Mouse (Mus musculus): Measurements from ENCODE around the gene Rassf7. TPM values are rescaled to one million over a fixed set of nuclear protein-coding genes. Genes with fewer than 3 reads are reported as not detected.

Rassf7 gene
- total and polyA plus RNA-seq, 3 experiments, result 4.9 to 51.8 (median 16.8) TPM

DNA sequence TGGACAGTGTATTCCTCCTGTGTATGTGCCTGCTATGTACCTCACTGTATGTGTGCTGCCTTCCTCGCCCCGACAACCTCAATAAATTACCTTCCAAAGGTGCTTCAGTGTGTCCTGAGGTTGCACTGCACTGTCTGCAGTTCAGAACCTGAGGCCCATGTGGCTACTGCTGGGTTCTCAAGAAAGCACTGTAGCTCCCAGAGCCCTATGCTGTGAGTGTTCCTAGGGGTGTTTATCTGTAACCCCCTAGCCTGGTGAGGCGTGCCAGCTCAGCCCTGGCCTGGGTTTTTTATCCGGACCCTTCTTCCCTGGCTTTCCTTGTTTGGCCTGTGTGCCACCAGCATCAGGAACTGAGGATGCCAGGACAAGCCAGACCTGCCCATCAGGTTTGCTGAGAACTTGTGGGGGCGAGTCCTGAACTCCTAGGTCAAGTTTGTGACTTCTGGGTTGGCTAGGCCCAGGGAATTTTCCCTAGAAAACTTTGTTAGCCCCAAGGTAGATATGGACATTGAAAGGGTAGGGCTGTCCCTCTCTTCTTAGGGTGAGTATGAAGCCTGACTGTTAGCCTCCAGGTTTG is 3.0 kb downstream of the Rassf7 start:
- TF ChIP-seq CTCF (IDR thresholded peaks at IDR 0.05; ENCODE audit: low read depth, low read length), result no peak
- no peak for TF ChIP-seq TAL1 (conservative IDR thresholded peaks at IDR 0.05; ENCODE audit: low read depth, low read length)
- no peak for TF ChIP-seq GATA1 (IDR thresholded peaks at IDR 0.05; ENCODE audit: borderline replicate concordance, low read length)
- no peak for TF ChIP-seq POLR2AphosphoS5 (IDR thresholded peaks at IDR 0.05; ENCODE audit: insufficient replicate concordance, low read depth, low read length)
- TF ChIP-seq GATA2 (IDR thresholded peaks at IDR 0.05; ENCODE audit: borderline replicate concordance, low read depth, low read length), result no peak
- no peak for DNase-seq (ENCODE audit: low spot score)

DNA sequence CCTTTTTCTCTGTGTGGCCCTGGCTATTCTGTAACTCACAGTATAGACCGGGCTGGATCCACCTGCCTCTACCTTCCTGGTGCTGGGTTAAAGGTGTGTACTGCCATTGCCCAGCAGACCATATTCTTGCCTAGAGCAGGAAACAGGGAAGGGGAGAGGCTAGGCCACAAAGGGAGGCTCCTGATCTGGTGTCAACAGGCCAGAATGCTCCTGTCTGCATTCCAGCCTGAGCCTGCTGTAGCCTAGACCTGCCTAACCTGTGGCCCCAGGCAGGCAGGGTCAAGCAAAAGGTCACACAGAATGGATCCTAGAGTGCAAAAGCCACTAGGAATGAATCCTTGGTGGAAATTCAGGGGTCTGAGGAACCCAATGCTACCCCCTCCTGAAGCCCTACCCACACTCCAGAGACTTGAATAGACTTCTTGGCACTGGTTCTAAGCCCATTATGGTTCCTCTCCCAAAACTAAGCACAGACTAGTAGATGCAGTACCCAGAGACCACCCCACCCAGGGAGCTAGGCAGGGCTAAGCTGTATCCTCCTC is 4.0 kb downstream of the Rassf7 start:
- TF ChIP-seq POLR2AphosphoS5 (IDR thresholded peaks at IDR 0.05; ENCODE audit: insufficient replicate concordance, low read depth, low read length) (no peak), GATA1 (IDR thresholded peaks at IDR 0.05; ENCODE audit: borderline replicate concordance, low read length) (no peak), GATA2 (IDR thresholded peaks at IDR 0.05; ENCODE audit: borderline replicate concordance, low read depth, low read length) (no peak), CTCF (IDR thresholded peaks at IDR 0.05; ENCODE audit: low read depth, low read length) (no peak), TAL1 (conservative IDR thresholded peaks at IDR 0.05; ENCODE audit: low read depth, low read length) (no peak)
- DNase-seq (ENCODE audit: low spot score) (no peak), ATAC-seq (ENCODE audit: extremely low read depth, insufficient number of reproducible peaks, low FRiP score, poor library complexity, severe bottlenecking) (no peak)
- Histone ChIP-seq H3K4me3 (ENCODE audit: low read depth, low read length) (peak overlapping the region; percentile 99; the same call in 1 of the 2 replicates), H3K4me1 (ENCODE audit: insufficient read depth, low read depth, low read length) (peaks cover 81% of the 10 kb centered on the region), H3K9me3 (replicated peaks) (no peaks in the 10 kb centered on the region), H3K36me3 (replicated peaks) (peaks cover 47% of the 10 kb centered on the region), H3K27me3 (ENCODE audit: insufficient read depth, low read length) (no peaks in the 10 kb centered on the region)

More for the DNA sequence above, 3.0 kb downstream of the Rassf7 start:
- H3K4me3 ChIP-seq (ENCODE audit: low read depth, low read length), result no peak overlapping the region; the same call in 1 of the 2 replicates
- H3K9me3 ChIP-seq (replicated peaks), result no peaks in the 10 kb centered on the region
- peaks cover 2% of the 10 kb centered on the region; the same call in 1 of the 2 replicates for H3K27me3 ChIP-seq (ENCODE audit: insufficient read depth, low read length)
- peaks cover 47% of the 10 kb centered on the region for H3K36me3 ChIP-seq (replicated peaks)
- no peak for ATAC-seq (ENCODE audit: extremely low read depth, insufficient number of reproducible peaks, low FRiP score, poor library complexity, severe bottlenecking)
- H3K4me1 ChIP-seq (ENCODE audit: insufficient read depth, low read depth, low read length), result peaks cover 89% of the 10 kb centered on the region

DNA sequence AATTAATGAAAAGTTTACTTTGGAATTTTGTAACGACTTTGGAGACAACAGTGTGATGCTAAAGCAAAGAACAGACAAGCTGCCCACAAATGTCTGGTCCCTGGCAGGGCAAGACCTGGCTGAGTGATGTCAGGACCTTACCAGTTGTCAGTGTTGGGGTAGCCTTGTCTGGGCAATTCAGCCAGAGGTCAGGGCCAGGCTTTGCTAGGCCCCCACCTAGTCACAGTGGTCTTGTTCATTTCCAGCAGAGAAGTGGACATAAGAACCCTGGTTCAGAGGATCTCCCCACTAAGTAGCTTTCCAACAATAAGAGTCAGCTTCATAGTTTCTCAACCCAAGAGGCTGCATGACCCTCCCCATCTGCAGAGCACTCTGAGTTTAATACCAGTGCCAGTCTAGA is 4.7 kb downstream of the Rassf7 start:
- H3K4me1 ChIP-seq (ENCODE audit: insufficient read depth, low read depth, low read length), result peaks cover 73% of the 10 kb centered on the region
- H3K9me3 ChIP-seq (replicated peaks), result no peaks in the 10 kb centered on the region
- H3K4me3 ChIP-seq (ENCODE audit: low read depth, low read length), result peak overlapping the region; percentile 99
- ATAC-seq (ENCODE audit: extremely low read depth, insufficient number of reproducible peaks, low FRiP score, poor library complexity, severe bottlenecking) (no peak), DNase-seq (ENCODE audit: low spot score) (no peak)
- H3K27me3 ChIP-seq (ENCODE audit: insufficient read depth, low read length), result no peaks in the 10 kb centered on the region
- peaks cover 47% of the 10 kb centered on the region for H3K36me3 ChIP-seq (replicated peaks)
- TF ChIP-seq TAL1 (conservative IDR thresholded peaks at IDR 0.05; ENCODE audit: low read depth, low read length) (no peak), POLR2AphosphoS5 (IDR thresholded peaks at IDR 0.05; ENCODE audit: insufficient replicate concordance, low read depth, low read length) (no peak), GATA2 (IDR thresholded peaks at IDR 0.05; ENCODE audit: borderline replicate concordance, low read depth, low read length) (no peak), GATA1 (IDR thresholded peaks at IDR 0.05; ENCODE audit: borderline replicate concordance, low read length) (no peak), CTCF (IDR thresholded peaks at IDR 0.05; ENCODE audit: low read depth, low read length) (no peak)

DNA sequence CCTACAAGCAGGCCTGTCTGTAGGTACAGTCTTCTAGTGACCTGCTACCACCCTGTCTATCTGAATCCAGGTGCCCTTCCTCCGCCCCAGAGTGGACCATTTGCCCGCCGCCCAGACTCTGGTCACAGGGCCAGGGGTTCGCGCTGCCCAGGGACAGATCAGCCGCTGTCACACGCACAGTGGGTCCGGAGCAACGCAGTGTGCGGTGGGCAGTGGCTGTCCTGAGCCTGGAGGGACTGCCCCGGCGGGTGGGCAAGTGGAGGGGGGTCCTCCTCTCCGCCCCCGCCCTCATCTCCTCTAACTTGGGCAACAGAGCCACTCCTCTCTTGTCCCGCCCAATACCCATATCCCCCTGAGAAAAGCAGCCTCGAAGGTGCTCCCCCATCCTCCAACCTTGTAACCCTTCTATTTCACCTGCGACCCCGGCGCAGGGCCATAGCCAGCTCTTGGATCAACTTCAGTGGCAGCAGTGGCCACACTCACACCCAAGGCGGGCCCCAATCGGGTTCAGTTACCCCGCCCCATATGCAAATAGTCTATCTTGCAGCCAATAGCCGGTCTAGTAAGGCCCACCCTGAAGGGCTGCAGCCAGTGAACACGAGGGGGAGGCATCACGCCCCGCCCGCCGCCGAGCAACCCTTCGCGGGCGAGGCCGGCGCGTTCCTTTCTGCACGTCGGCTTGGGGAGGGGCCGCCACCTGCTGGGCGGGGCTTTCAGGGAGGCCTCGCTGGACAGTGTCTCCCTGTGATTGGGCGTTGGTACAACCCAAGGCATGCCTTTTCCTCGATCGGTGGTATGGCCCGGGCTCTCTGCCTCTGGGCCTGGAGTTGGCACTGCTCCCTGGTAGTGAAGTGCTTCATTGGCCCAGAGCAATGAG is 5.8 kb downstream of the Rassf7 start:
- Histone ChIP-seq H3K4me1 (ENCODE audit: insufficient read depth, low read depth, low read length) (peaks cover 63% of the 10 kb centered on the region), H3K9me3 (replicated peaks) (no peaks in the 10 kb centered on the region), H3K27me3 (ENCODE audit: insufficient read depth, low read length) (no peaks in the 10 kb centered on the region), H3K36me3 (replicated peaks) (peaks cover 46% of the 10 kb centered on the region), H3K4me3 (ENCODE audit: low read depth, low read length) (peak overlapping the region; percentile 99)
- peak; percentile 98 for ATAC-seq (ENCODE audit: extremely low read depth, insufficient number of reproducible peaks, low FRiP score, poor library complexity, severe bottlenecking)
- TF ChIP-seq TAL1 (conservative IDR thresholded peaks at IDR 0.05; ENCODE audit: low read depth, low read length), result no peak
- TF ChIP-seq POLR2AphosphoS5 (IDR thresholded peaks at IDR 0.05; ENCODE audit: insufficient replicate concordance, low read depth, low read length), result no peak
- no peak for TF ChIP-seq GATA2 (IDR thresholded peaks at IDR 0.05; ENCODE audit: borderline replicate concordance, low read depth, low read length)
- TF ChIP-seq GATA1 (IDR thresholded peaks at IDR 0.05; ENCODE audit: borderline replicate concordance, low read length), result no peak
- TF ChIP-seq CTCF (IDR thresholded peaks at IDR 0.05; ENCODE audit: low read depth, low read length), result no peak
- DNase-seq (ENCODE audit: low spot score), result peak; percentile 95

DNA sequence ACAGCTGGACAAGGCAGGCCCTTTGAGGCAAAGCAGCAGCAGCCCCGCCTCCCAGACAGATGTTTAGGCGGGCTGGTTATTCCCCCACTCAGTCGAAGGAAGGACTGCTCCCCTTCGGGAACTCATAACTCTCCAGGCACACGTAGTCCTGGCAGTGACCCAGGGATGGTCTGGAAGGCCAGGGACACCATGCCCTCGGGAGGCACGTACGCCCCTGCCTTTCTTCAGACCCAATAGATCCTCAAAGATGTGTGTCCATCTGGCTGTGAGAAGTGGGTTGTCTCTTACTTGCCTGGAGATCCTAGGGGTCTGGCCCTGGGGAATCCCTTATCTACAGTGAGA is 6.4 kb downstream of the Rassf7 start:
- Histone ChIP-seq H3K27me3 (ENCODE audit: insufficient read depth, low read length) (no peaks in the 10 kb centered on the region), H3K4me1 (ENCODE audit: insufficient read depth, low read depth, low read length) (peaks cover 57% of the 10 kb centered on the region), H3K4me3 (ENCODE audit: low read depth, low read length) (peak overlapping the region; percentile 99; the same call in 1 of the 2 replicates), H3K9me3 (replicated peaks) (no peaks in the 10 kb centered on the region), H3K36me3 (replicated peaks) (peaks cover 40% of the 10 kb centered on the region)
- TF ChIP-seq CTCF (IDR thresholded peaks at IDR 0.05; ENCODE audit: low read depth, low read length) (no peak), TAL1 (conservative IDR thresholded peaks at IDR 0.05; ENCODE audit: low read depth, low read length) (no peak), GATA2 (IDR thresholded peaks at IDR 0.05; ENCODE audit: borderline replicate concordance, low read depth, low read length) (no peak), GATA1 (IDR thresholded peaks at IDR 0.05; ENCODE audit: borderline replicate concordance, low read length) (no peak), POLR2AphosphoS5 (IDR thresholded peaks at IDR 0.05; ENCODE audit: insufficient replicate concordance, low read depth, low read length) (no peak)
- DNase-seq (ENCODE audit: low spot score) (no peak), ATAC-seq (ENCODE audit: extremely low read depth, insufficient number of reproducible peaks, low FRiP score, poor library complexity, severe bottlenecking) (no peak)

Data from G1E (cell line).